Mouse (Mus musculus) olfactory bulb, adult 2 months (tissue): ENCODE results near the gene CN725425.

ENCODE experiments used
- CTCF ChIP-seq: fragments of 200-500 bp; IDR thresholded peaks from 2 replicates; pipeline ENCODE4 v1.5.1; 2012; ENCODE audit warnings: low read depth, mild to moderate bottlenecking, low read length, moderate library complexity; ENCODE audit not compliant: insufficient read depth
- POLR2A ChIP-seq: fragments of 200-500 bp; IDR thresholded peaks from 2 replicates; pipeline ENCODE4 v1.6.1; 2012; ENCODE audit warnings: mild to moderate bottlenecking, low read depth, low read length, moderate library complexity; ENCODE audit not compliant: insufficient read depth

DNA sequence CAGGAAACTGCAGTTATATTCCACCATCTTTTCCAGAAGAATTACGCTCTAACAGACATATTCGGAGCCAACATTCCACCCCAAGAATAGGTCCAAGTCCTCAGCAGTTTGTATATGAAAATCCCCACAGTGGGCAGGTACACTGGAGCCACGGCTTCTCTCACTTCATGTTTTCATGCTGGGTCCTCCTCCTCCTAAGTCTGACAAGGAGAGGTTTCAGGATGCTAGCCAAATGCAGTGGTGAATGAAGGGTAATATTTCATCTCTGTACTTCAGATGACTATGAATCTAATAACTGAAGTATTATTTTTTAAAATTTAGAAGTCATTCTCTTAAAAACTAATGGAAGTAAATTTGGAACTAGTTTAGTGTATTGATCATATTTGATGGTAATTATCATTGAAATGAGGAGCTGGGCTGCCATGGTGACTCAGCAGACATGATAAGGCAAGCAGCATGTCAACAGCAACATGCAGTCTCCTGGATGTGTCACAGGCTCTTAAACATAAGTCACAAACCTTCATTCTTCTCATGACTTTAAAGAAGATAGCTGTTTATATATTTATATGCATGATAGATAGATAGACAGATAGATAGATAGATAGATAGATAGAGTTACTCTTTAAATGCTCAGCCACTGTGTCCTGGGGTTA lies 41.5 kb downstream of the CN725425 start:
- TF ChIP-seq CTCF (no peak), POLR2A (no peak)
